Mouse (Mus musculus): ENCODE measurements at regions not wholly inside any gene's neighbourhood (a gene's known extent, or its start where the extent isn't known, plus 50 kb on each side); places are given as distances from the start of the nearest gene placed in this dataset.

- TF ChIP-seq CTCF (IDR thresholded peaks at IDR 0.05; ENCODE audit: control insufficient read depth, insufficient read depth, low read length) (no peak), POLR2A (IDR thresholded peaks at IDR 0.05; ENCODE audit: borderline replicate concordance, control insufficient read depth, low read depth, low read length) (no peak)
Measured at GRCm38 (mm10) chrX:19206420-19206819, 274.7 kb downstream of the Tex13c3 start.
